Mouse (Mus musculus): ENCODE data around the gene Rock2.
"Not testable (repeated sequence)": the region's sequence is repeated elsewhere in the genome, so short reads cannot be mapped to it uniquely, and the experiment has no call there.

Rock2 gene

DNA sequence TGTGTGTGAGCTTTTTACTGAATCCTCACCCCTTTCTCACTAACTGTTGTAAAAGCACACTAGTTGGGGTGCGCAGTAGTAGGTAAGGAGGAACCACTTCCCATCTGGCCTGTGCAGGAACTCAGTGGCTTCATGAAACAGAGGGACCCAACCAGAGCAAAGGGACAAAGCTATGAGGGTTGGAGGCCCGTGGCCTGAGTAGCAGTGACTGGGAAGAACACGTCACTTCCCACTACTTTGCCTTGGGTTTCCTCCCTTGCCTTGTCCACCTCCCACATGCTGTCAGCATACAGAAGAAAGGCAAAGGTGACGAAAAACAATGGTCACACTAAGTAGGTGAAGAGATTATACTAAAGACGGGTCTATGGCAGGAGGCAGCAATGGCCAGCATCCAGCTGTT is 101.6 kb downstream of the Rock2 start:
- intact Hi-C loops (cut with DNase I) = loop anchor here (5.0 to 10.0 kb wide), 2 partner anchors 34 to 51 kb away; no protein-coding TSS in a partner anchor

- intact Hi-C loops (cut with DNase I) = loop anchor here (5.0 to 10.0 kb wide), 2 partner anchors 35 to 52 kb away; no protein-coding TSS in a partner anchor
Measured at GRCm38 (mm10) chr12:16996886-16997462, 102.3 kb downstream of the Rock2 start.

DNA sequence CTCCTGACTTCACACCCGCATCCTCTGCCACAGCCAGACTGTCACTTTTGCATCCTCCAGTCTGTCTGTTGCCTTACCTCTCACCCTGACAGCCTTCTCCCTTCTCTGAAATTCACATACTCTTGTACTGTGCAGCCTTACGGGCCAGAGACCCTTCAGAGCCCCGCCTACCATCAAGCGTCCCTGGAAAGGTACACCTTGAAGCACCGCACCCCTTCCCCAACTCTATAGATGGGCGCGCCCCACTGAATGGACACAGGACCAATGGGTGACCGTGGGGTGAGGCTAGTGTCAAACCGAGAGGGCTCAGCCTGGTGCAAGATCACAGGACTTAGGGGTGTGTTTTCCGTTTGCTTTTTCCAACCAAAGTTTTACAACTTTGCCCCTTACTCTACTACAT is 104.5 kb downstream of the Rock2 start:
- intact Hi-C loops (cut with DNase I) = loop anchor here (5.0 to 10.0 kb wide), 2 partner anchors 37 to 54 kb away; no protein-coding TSS in a partner anchor

DNA sequence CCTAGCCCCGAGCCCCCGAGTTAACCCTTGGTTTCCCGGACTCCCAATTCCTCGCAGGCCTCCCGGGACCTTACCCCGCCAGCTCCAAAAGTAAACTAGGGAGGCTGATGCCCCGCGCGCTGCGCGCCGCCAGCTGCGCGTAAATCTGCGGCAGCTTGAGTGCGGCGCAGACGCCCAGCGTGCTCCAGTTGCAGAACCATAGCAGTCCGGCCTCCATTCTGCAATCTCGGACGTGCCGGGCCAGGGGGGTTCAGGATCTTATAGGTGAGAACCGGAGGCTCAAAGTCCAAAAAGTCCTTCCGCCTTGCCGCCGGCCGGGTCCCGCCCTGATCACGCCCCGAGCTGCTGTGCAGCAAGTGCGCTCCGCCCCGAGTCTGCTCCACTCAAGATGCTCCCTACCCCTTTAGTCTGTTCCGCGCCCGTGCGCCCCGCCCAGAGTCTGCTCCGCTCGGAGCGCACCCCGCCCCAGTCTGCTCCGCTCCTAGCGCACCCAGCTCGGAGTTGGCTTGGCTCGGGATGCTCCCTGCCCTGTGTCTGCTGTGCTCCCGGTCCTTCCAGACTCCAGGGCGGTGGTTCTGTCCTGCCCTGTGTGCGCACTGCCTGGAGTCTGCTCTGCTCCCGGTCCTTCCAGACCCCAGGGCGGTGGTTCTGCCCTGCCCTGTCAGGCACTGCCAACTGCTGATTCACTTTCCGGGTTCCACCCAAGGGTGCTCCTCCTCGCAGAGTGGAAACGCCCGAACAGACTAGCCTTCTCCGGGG is 105.2 kb downstream of the Rock2 start, which contains the start of gene Pqlc3:
TSS of gene Pqlc3 (minus strand) at position 670 of the 759 bp plus-strand sequence.
- intact Hi-C loops (cut with DNase I) = loop anchor here (5.0 to 10.0 kb wide), 2 partner anchors 38 to 55 kb away; no protein-coding TSS in a partner anchor

DNA sequence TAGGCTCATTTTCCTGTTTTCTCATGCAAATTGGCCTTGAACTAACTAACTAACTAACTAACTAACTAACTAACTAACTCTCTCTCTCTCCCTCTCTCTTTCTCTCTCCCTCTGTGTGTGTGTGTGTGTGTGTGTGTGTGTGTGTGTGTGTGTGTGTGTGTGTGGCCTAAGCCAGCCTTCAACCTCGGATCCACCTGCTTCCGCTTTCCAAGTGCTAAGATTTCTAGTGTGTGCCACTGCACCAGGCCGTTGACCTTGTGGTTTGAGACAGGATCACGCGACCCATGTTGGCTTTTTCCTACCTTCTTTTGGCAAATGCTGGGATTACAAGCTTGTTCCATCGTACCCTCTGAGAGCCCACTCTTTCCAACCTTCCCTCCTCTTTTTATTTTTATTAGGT is 105.9 kb downstream of the Rock2 start:
- intact Hi-C loops (cut with DNase I) = no loop called here

- intact Hi-C loops (cut with DNase I) = no loop called here
Measured at GRCm38 (mm10) chr12:17001211-17001610, 106.5 kb downstream of the Rock2 start.

DNA sequence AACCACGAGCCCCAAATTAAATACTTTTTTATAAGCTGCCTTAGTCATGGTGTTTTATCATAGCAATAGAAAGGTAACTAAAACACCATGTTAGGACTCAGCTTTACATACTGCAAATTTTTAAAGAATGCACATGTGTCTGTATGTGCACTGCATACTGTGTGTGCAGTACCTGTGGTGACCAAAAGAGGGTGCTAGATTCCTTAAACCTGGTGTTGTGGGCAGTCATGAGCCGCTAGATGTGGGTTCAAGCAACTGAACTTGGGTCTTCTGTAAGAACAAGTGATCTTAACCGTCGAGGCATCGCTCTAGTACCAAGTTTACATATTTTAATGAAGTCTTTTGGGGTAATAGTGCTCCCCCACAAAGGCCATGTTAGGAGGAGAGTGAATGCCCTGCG is 114.8 kb downstream of the Rock2 start:
- intact Hi-C loops (cut with DNase I) = no loop called here

GRCm38 (mm10) chr12:17011100-17011870 is 116.6 kb downstream of the Rock2 start, which contains the start of gene 2410004P03Rik:
Gene 2410004P03Rik, minus strand, starts transcription at chr12:17011727.
- intact Hi-C loops (cut with DNase I) = loop anchor here (2.0 to 10.0 kb wide), 2 partner anchors 202 to 296 kb away; no protein-coding TSS in a partner anchor

DNA sequence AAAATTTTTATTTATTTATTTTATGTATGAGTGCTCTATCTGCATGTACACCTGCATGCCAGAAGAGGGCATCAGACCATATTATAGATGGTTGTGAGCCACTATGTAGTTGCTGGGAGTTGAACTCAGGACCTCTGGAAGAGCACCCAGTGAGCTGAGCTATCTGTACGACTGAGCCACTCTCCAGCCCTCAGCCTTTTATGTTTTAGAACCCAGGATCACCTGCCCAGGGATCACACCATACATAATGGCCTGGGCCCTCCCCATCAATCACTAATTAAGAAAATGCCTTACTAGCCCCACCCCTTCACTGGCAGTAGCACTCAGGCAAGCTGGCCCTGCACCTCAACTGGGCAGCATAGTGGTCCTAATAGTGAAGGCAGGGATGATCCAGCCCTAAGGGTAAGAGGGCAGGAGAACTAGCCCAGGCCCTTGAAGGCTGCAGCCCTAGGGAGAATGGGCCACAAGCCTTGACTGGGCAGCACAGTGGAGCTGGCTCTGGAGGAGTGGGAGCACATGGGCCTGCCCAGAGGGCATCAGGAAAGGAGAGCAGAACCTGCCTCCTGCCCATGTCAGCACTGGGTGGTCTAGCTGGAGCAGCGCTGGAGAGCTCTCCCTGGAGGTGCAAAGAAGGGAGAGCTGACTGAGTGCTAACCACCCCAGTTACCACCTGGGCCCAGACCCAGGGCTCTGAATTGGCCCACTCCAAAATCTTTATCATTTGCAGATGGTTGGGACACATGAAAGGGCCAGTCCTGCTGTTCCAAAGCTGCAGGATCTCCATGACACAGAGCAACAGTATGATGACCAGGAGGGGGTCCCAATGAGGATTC is 117.6 kb downstream of the Rock2 start:
- intact Hi-C loops (cut with DNase I) = loop anchor here (10.0 kb wide), 1 partner anchor 297 kb away; no protein-coding TSS in a partner anchor

DNA sequence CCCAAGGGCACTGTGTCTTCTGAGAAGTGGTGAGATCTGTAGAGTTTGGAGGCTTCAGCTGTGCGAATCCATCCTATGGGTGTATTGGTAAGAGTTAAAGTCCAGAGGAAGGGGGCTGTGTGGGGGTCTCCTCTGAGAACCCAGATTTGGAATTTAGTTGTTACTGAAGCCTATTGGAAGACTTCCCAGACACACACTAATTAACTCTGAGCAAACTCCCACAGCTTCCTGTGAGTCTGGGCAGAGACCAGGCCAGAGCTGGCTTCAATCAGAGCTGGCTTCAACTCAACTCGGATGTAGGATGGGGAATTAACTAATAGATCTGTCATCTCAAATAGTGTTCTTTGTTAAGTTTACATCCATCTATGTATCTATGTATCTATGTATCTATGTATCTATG is 121.0 kb downstream of the Rock2 start:
- intact Hi-C loops (cut with DNase I) = loop anchor here (10.0 kb wide), 1 partner anchor 301 kb away; no protein-coding TSS in a partner anchor

DNA sequence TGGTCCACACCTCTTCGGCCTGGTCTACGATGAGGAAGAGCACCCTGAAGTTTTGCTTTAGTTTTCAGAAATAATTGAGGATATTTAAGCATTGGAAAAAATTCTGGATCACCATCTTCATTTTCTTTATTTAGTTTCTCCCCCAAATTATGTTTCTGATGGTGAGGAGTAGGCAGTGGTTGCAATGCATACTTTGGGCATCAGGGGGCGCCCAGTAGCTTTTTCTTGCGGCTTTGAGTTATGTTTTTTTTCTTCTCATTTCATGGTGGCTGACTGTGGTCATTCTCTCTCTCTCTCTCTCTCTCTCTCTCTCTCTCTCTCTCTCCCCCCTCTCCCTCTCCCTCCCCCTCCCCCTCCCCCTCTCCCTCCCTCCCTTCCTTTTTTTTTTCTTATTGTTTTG is 123.8 kb downstream of the Rock2 start:
- intact Hi-C loops (cut with DNase I) = loop anchor here (10.0 kb wide), 1 partner anchor 304 kb away; no protein-coding TSS in a partner anchor

DNA sequence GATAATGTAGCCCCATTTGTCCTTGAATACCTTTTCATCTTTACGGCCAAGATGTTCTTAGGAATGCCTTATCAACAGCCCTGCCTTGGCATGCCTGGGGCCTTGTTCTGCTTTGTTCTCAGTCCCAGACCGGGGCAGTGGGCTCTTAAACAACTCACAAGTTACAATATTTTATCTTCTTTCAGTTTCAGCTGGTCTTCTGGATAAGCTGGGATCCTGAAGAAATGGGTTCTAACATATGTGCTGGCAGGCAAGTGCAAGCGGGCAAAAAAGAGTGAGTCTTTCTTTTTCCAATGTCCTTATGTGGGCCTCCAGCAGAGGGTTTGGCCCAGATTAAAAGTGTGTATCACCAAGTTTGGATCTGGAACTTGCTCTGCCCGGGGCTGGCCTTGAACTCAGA is 126.4 kb downstream of the Rock2 start:
- intact Hi-C loops (cut with DNase I) = not testable (repeated sequence)

DNA sequence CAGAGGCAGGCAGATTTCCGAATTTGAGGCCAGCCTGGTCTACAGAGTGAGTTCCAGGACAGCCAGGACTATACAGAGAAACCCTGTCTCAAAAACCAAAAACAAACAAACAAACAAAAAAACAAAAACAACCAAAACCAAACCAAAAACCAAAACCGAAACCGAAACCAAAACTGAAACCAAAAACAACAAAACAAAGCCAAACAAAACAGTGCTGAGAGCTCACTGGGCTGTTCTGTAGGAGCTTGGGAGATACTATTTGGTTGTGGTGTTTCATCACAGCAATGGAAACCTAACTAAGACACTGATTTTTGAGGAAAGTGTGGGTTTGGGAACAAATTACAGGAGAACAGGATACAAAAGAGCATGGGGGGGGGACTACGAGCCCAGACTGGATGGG is 127.5 kb downstream of the Rock2 start:
- intact Hi-C loops (cut with DNase I) = no loop called here

- intact Hi-C loops (cut with DNase I) = no loop called here
Measured at GRCm38 (mm10) chr12:17024554-17025110, 129.9 kb downstream of the Rock2 start.

DNA sequence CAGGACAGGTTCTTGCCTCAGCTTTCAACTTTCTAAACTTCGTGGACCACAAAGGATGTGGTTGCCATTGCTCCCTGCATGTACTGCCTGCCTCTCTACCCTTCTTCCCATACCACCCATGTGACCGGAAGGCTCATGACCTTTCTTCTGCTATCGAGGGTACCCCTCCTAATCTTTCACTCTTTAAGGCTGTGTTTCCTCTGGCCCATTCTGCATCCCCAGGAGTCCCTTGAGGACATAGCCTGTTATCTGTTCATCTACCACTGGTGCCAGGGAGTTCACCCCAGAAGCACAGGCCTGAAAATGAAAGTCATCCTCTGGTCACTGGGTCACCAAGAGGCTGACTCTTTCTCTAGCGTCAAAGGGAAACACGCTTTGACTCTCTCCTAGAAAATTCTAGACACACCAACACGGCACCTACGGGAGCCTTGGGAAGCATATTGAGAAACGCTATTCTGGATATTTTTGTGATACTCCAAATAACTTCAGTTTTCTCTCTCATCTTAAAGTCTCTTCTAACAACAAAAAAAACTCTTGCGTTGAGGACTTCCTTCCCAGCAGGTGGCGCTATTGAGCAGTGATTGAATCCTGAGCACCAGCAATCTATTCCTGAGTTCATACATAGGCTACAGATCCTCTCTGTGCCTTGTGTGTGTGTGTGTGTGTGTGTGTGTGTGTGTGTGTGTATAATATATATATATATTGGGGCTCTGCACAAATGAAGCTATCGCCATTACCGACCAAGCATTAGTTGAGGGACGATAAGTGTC is 138.2 kb downstream of the Rock2 start:
- intact Hi-C loops (cut with DNase I) = loop anchor here (5.0 kb wide), 2 partner anchors 144 to 224 kb away; partner anchors contain the start of gene Kcnf1

DNA sequence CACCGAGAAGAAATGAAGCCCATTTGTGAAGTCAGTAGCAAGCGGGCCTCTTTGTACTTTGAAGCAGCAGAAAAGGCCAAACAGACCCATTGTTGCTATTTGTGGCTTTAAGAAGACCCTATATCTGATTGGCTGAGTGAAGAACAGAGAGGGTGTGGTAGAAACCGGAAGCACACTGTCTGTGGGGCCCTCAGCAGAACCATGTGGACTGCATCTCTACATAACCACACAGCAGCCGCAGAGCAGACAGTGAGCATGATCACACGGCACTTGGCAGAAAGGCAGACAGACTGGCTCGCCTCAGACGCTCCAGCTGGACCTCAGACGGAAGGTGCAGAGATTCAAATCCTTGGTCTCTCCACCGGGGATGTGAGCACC is 138.8 kb downstream of the Rock2 start:
- intact Hi-C loops (cut with DNase I) = loop anchor here (5.0 kb wide), 2 partner anchors 144 to 224 kb away; partner anchors contain the start of gene Kcnf1

DNA sequence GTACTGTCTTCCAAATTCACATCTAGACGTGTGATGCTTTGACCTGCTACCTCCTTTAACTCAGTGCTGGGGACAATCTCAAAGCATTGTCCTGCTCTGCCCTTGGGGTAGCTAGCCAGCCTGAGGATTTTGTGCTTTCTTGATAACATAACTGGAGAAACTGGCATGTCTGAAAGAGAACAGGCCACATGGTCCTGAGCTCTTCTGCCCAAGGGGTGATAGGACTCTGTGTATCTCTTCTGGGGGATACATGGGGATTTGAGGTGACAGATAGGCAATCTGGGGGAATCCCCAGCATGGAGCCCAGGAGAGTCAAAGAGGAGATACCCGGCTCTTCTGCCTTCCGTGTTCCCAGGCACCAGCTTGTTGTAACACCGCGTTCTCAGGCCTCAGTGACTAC is 140.0 kb downstream of the Rock2 start:
- intact Hi-C loops (cut with DNase I) = loop anchor here (5.0 kb wide), 2 partner anchors 143 to 223 kb away; partner anchors contain the start of gene Kcnf1

- intact Hi-C loops (cut with DNase I) = no loop called here
Measured at GRCm38 (mm10) chr12:17035128-17035527, 140.4 kb downstream of the Rock2 start.

- intact Hi-C loops (cut with DNase I) = no loop called here
Measured at GRCm38 (mm10) chr12:17036532-17036931, 141.8 kb downstream of the Rock2 start.
